Mouse (Mus musculus): Measurements from ENCODE around the gene Enpp7. TPM values are rescaled to one million over a fixed set of nuclear protein-coding genes. Genes with fewer than 3 reads are reported as not detected.

Enpp7 gene
- polyA plus RNA-seq (2012; rRNA removed) (0.05 and 0.08 TPM in 2 replicates), polyA plus RNA-seq (2014; fragmentation: Nextera tagmentation; extraction: Ambion mirVana) (not detected in 2 replicates)

DNA sequence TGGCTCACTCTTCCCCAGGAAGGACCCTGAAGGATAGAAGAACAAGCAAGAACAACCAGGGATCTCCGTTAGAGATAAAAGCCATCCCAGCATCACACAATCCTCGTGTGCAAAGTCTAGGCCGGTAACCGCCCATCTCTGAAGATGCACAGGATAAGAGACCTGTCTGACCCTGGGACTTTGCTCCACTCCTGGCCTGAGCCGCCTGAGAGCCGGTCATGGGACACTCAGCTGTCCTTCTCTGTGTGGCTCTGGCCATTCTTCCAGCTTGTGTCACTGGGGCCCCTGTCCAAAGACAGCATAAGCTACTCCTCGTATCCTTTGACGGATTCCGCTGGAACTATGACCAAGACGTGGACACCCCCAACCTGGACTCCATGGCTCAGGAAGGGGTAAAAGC lies at the start of gene Enpp7:
Gene Enpp7 (plus strand): TSS at position 190 of the 400 bp plus-strand sequence.
- DNase-seq (ENCODE audit: low spot score) (no peak), ATAC-seq (ENCODE audit: low FRiP score, low read depth) (no peak)
- no peak within 1 kb of the TSS for H3K4me2 ChIP-seq (replicated peaks; ENCODE audit: low read depth, low read length, severe bottlenecking)
- no peak within 1 kb of the TSS for H3K9ac ChIP-seq (ENCODE audit: low read depth, low read length, severe bottlenecking)
- H3K4me3 ChIP-seq (replicated peaks; ENCODE audit: low read length), result no peak within 1 kb of the TSS
- WGBS, result 89% methylated on average over 10 of the region's 10 CpGs
- no peak for TF ChIP-seq POLR2A (IDR thresholded peaks at IDR 0.05; ENCODE audit: borderline replicate concordance, extremely low read depth, insufficient read depth, insufficient read length)
- no peaks in the 10 kb centered on the region for H3K27me3 ChIP-seq (ENCODE audit: control insufficient read depth, insufficient read depth, low read length)
- H3K27ac ChIP-seq (replicated peaks; ENCODE audit: low read depth, low read length), result no peak within 1 kb of the TSS
- no peaks in the 10 kb centered on the region for H3K9me3 ChIP-seq (ENCODE audit: control insufficient read depth, low read length)
- H3K36me3 ChIP-seq (ENCODE audit: control insufficient read depth, insufficient read depth, low read length), result no peaks in the 10 kb centered on the region
- H3K4me1 ChIP-seq (ENCODE audit: control insufficient read depth, insufficient read depth, low read length), result no peaks in the 10 kb centered on the region

DNA sequence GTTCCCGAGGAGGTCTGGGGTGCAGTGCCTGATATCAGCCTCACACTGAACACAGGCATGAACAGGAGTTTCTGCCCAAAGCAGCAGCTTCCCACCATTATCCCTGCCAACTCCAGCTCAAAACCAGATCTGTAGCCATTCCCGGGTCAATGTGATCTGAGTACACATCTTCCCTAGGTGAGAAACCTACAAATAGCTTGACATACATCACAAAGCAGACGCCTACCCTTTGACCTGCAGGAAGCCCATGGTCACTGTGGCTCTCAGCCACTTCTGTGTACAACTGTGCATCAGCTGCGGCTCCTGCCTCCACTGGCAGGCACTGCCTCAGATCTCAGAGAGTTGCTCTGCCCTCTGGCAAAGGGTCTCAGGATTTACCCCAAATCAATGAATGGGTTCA lies 48.3 kb upstream of the Enpp7 start:
- ATAC-seq (ENCODE audit: low FRiP score, low read depth) (no peak), DNase-seq (ENCODE audit: low spot score) (no peak)
- H3K9me3 ChIP-seq (ENCODE audit: control insufficient read depth, low read length), result no peaks in the 10 kb centered on the region
- H3K27ac ChIP-seq (replicated peaks; ENCODE audit: low read depth, low read length), result no peak overlapping the region
- no peaks in the 10 kb centered on the region for H3K27me3 ChIP-seq (ENCODE audit: control insufficient read depth, insufficient read depth, low read length)
- H3K4me1 ChIP-seq (ENCODE audit: control insufficient read depth, insufficient read depth, low read length), result no peaks in the 10 kb centered on the region
- H3K9ac ChIP-seq (ENCODE audit: low read depth, low read length, severe bottlenecking), result no peak overlapping the region
- no peak overlapping the region for H3K4me2 ChIP-seq (replicated peaks; ENCODE audit: low read depth, low read length, severe bottlenecking)
- TF ChIP-seq POLR2A (IDR thresholded peaks at IDR 0.05; ENCODE audit: borderline replicate concordance, extremely low read depth, insufficient read depth, insufficient read length), result no peak
- H3K36me3 ChIP-seq (ENCODE audit: control insufficient read depth, insufficient read depth, low read length), result no peaks in the 10 kb centered on the region
- 84% methylated on average over 4 of the region's 4 CpGs for WGBS
- H3K4me3 ChIP-seq (replicated peaks; ENCODE audit: low read length), result no peak overlapping the region

DNA sequence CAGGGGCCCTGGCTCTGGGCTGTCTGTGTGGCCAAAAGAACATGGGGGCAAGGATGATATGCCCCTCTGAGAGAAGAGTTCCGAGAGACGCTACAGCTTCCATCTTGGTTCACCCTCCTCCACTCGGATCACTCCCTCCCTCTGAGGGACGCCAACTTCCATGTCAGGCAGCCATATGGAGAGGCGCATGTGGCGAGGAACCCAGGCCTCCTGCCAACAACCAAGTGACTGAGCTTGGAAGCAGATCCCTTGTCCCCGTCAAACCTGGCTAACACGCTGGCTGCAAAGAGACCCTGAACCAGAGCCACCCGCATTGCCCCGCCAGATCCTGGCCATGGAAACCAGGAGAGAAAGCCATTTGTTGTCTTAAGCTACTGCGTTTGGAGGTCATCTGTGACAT lies 47.4 kb upstream of the Enpp7 start:
- 82% methylated on average over 11 of the region's 11 CpGs for WGBS
- no peak for DNase-seq (ENCODE audit: low spot score)
- no peak for TF ChIP-seq POLR2A (IDR thresholded peaks at IDR 0.05; ENCODE audit: borderline replicate concordance, extremely low read depth, insufficient read depth, insufficient read length)

DNA sequence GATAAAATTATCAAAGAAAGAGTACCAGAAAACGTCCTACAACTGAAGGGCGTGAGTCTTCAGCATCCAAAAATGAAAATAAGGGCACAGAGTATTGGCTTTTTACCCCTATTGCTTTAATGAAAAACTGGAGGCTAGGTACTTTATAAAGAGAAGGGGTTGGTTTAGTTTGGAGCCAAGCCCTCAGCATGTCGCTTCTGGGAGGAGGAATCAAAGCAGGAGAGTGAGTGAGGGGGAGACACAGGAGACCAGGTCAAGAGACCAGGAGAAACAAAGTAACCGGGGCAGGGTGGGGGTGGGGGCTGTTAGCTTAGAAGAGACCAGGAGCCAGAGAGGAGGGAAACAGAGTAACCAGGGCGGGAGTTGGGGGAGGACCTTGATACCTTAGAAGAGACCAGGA lies 46.7 kb upstream of the Enpp7 start:
- WGBS, result 50% methylated on average over 5 of the region's 5 CpGs

More for the DNA sequence above, 47.4 kb upstream of the Enpp7 start:
- no peak for ATAC-seq (ENCODE audit: low FRiP score, low read depth)
- H3K9ac ChIP-seq (ENCODE audit: low read depth, low read length, severe bottlenecking), result no peak overlapping the region
- no peak overlapping the region for H3K4me3 ChIP-seq (replicated peaks; ENCODE audit: low read length)
- H3K4me2 ChIP-seq (replicated peaks; ENCODE audit: low read depth, low read length, severe bottlenecking), result no peak overlapping the region
- no peaks in the 10 kb centered on the region for H3K36me3 ChIP-seq (ENCODE audit: control insufficient read depth, insufficient read depth, low read length)
- H3K27me3 ChIP-seq (ENCODE audit: control insufficient read depth, insufficient read depth, low read length), result no peaks in the 10 kb centered on the region
- H3K4me1 ChIP-seq (ENCODE audit: control insufficient read depth, insufficient read depth, low read length), result no peaks in the 10 kb centered on the region
- no peak overlapping the region for H3K27ac ChIP-seq (replicated peaks; ENCODE audit: low read depth, low read length)
- H3K9me3 ChIP-seq (ENCODE audit: control insufficient read depth, low read length), result no peaks in the 10 kb centered on the region

DNA sequence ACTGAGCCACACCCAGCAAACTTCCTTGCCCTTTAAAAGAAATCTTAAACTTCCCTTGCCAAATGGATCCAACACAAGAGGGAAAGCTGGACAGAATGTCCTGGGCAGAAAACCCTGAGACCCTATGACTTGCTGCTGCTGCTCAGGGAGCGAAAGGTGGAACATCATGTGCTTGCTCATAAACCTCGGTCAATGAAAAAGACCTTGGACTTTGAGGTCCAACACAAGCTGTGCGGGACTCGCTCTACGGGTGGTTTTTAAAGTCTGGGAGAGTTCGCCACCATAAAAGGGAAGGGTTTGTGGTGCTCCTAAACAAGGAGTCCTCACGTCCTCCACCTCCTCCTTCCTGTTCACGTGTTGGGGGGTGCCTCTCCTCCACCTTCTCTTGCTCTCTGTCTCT lies 42.1 kb upstream of the Enpp7 start:
- Histone ChIP-seq H3K27me3 (ENCODE audit: control insufficient read depth, insufficient read depth, low read length) (no peaks in the 10 kb centered on the region), H3K9ac (ENCODE audit: low read depth, low read length, severe bottlenecking) (no peak overlapping the region), H3K4me2 (replicated peaks; ENCODE audit: low read depth, low read length, severe bottlenecking) (no peak overlapping the region), H3K9me3 (ENCODE audit: control insufficient read depth, low read length) (no peaks in the 10 kb centered on the region), H3K36me3 (ENCODE audit: control insufficient read depth, insufficient read depth, low read length) (no peaks in the 10 kb centered on the region), H3K27ac (replicated peaks; ENCODE audit: low read depth, low read length) (no peak overlapping the region), H3K4me3 (replicated peaks; ENCODE audit: low read length) (no peak overlapping the region), H3K4me1 (ENCODE audit: control insufficient read depth, insufficient read depth, low read length) (no peaks in the 10 kb centered on the region)
- WGBS, result 81% methylated on average over 8 of the region's 8 CpGs
- DNase-seq (ENCODE audit: low spot score) (no peak), ATAC-seq (ENCODE audit: low FRiP score, low read depth) (no peak)
- no peak for TF ChIP-seq POLR2A (IDR thresholded peaks at IDR 0.05; ENCODE audit: borderline replicate concordance, extremely low read depth, insufficient read depth, insufficient read length)

More for the DNA sequence above, 46.7 kb upstream of the Enpp7 start:
- Histone ChIP-seq H3K4me1 (ENCODE audit: control insufficient read depth, insufficient read depth, low read length) (no peaks in the 10 kb centered on the region), H3K9ac (ENCODE audit: low read depth, low read length, severe bottlenecking) (no peak overlapping the region), H3K36me3 (ENCODE audit: control insufficient read depth, insufficient read depth, low read length) (no peaks in the 10 kb centered on the region), H3K9me3 (ENCODE audit: control insufficient read depth, low read length) (no peaks in the 10 kb centered on the region), H3K27me3 (ENCODE audit: control insufficient read depth, insufficient read depth, low read length) (no peaks in the 10 kb centered on the region), H3K4me3 (replicated peaks; ENCODE audit: low read length) (no peak overlapping the region), H3K4me2 (replicated peaks; ENCODE audit: low read depth, low read length, severe bottlenecking) (no peak overlapping the region), H3K27ac (replicated peaks; ENCODE audit: low read depth, low read length) (no peak overlapping the region)
- no peak for TF ChIP-seq POLR2A (IDR thresholded peaks at IDR 0.05; ENCODE audit: borderline replicate concordance, extremely low read depth, insufficient read depth, insufficient read length)
- no peak for DNase-seq (ENCODE audit: low spot score)
- no peak for ATAC-seq (ENCODE audit: low FRiP score, low read depth)

DNA sequence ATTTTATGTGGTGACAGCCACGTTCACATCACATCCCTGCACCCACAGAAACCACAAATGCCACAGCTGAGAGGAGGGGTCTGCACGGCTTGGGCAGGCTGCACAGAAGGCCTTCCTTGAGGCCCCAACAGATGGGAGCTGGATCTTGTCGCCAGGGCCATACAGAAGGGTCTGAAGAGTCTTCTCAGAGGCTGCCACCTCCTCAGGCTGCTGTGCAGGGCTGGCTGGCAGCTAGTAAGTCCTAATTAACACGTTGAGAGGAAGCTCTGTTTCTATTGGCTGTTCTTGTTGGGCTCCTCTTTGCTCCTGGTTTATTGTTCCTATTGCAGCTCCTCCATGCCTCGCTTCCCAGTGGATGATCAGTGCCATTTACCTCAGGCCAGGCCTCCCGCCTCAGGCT lies 33.0 kb upstream of the Enpp7 start:
- no peak for TF ChIP-seq POLR2A (IDR thresholded peaks at IDR 0.05; ENCODE audit: borderline replicate concordance, extremely low read depth, insufficient read depth, insufficient read length)
- H3K36me3 ChIP-seq (ENCODE audit: control insufficient read depth, insufficient read depth, low read length), result no peaks in the 10 kb centered on the region
- H3K9me3 ChIP-seq (ENCODE audit: control insufficient read depth, low read length), result no peaks in the 10 kb centered on the region
- 41% methylated on average over 6 of the region's 6 CpGs for WGBS
- no peak overlapping the region for H3K4me3 ChIP-seq (replicated peaks; ENCODE audit: low read length)
- no peak overlapping the region; the same call in 1 of the 2 replicates for H3K27ac ChIP-seq (replicated peaks; ENCODE audit: low read depth, low read length)
- no peak overlapping the region for H3K9ac ChIP-seq (ENCODE audit: low read depth, low read length, severe bottlenecking)
- peaks cover 11% of the 10 kb centered on the region for H3K4me1 ChIP-seq (ENCODE audit: control insufficient read depth, insufficient read depth, low read length)
- no peaks in the 10 kb centered on the region for H3K27me3 ChIP-seq (ENCODE audit: control insufficient read depth, insufficient read depth, low read length)
- DNase-seq (ENCODE audit: low spot score), result no peak
- ATAC-seq (ENCODE audit: low FRiP score, low read depth), result no peak
- H3K4me2 ChIP-seq (replicated peaks; ENCODE audit: low read depth, low read length, severe bottlenecking), result no peak overlapping the region

Data from limb, embryonic 14.5 days (tissue).